Mouse (Mus musculus) testis, adult 2 months (tissue): Measurements from ENCODE around the gene H2-Ab1. TPM values are rescaled to one million over a fixed set of nuclear protein-coding genes. Genes with fewer than 3 reads are reported as not detected.

Experiments used
- H3K27ac ChIP-seq: fragments of 200-500 bp; 2 replicates; pipeline ENCODE4 v1.5.1; 2012; ENCODE audit warnings: low read depth, low read length; ENCODE audit not compliant: control insufficient read depth, insufficient read depth
- H3K27me3 ChIP-seq: fragments of 200-500 bp; 2 replicates; pipeline ENCODE4 v1.6.1; 2012; ENCODE audit warnings: mild to moderate bottlenecking, low read length, moderate library complexity; ENCODE audit not compliant: control insufficient read depth, insufficient read depth
- H3K36me3 ChIP-seq: fragments of 200-500 bp; 2 replicates; pipeline ENCODE4 v1.6.1; 2012; ENCODE audit warnings: mild to moderate bottlenecking, low read length; ENCODE audit not compliant: control insufficient read depth, insufficient read depth
- H3K4me1 ChIP-seq: fragments of 200-500 bp; 2 replicates; pipeline ENCODE4 v1.6.1; 2012; ENCODE audit warnings: low read length; ENCODE audit not compliant: control insufficient read depth, insufficient read depth
- H3K4me3 ChIP-seq: fragments of 200-500 bp; 2 replicates; pipeline ENCODE4 v1.5.1; 2012; ENCODE audit warnings: low read depth, mild to moderate bottlenecking, low read length, moderate library complexity, mixed read lengths; ENCODE audit not compliant: control insufficient read depth
- CTCF ChIP-seq: fragments of 200-500 bp; IDR thresholded peaks from 2 replicates; pipeline ENCODE4 v1.5.1; 2012; ENCODE audit warnings: low read depth, mild to moderate bottlenecking, inconsistent platforms, low read length, moderate library complexity; ENCODE audit not compliant: control insufficient read depth, insufficient read depth, insufficient replicate concordance
- POLR2A ChIP-seq: fragments of 200-500 bp; IDR thresholded peaks from 2 replicates; pipeline ENCODE4 v1.6.1; 2012; ENCODE audit warnings: low read depth, mild to moderate bottlenecking, inconsistent platforms, low read length, moderate library complexity; ENCODE audit not compliant: control insufficient read depth
- polyA plus RNA-seq: library from polyadenylated mRNA; depleted of rRNA; stranded (reverse); fragments of >200 nt; gene quantifications from 2 replicates; pipeline ENCODE4 v1.2.3, GENCODE M21; 2012; rRNA removed

Gene H2-Ab1
- 31.1 and 36.4 TPM in 2 replicates for polyA plus RNA-seq

GRCm38 (mm10) chr17:34257594-34258375, at the start of gene H2-Ab1:
H2-Ab1 (plus strand) TSS chr17:34257689.
- no peak for TF ChIP-seq CTCF
- no peak for TF ChIP-seq POLR2A
- H3K36me3 ChIP-seq = no peaks in the 10 kb centered on the region
- H3K4me3 ChIP-seq = no peak within 1 kb of the TSS
- H3K27ac ChIP-seq = no peak within 1 kb of the TSS
- H3K4me1 ChIP-seq = 0 out of 2 replicates have a peak, but pooled peaks cover 2% of the 10 kb centered on the region
- H3K27me3 ChIP-seq = no peaks in the 10 kb centered on the region

GRCm38 (mm10) chr17:34207866-34208265, 49.6 kb upstream of the H2-Ab1 start:
- no peak overlapping the region for H3K4me3 ChIP-seq
- no peak overlapping the region for H3K27ac ChIP-seq
- H3K27me3 ChIP-seq = no peaks in the 10 kb centered on the region
- no peaks in the 10 kb centered on the region for H3K36me3 ChIP-seq
- TF ChIP-seq POLR2A (no peak), CTCF (no peak)
- H3K4me1 ChIP-seq = no peaks in the 10 kb centered on the region; the same call in 1 of the 2 replicates

- H3K27me3 ChIP-seq = no peaks in the 10 kb centered on the region
- H3K4me1 ChIP-seq = no peaks in the 10 kb centered on the region; the same call in 1 of the 2 replicates
- no peak for TF ChIP-seq POLR2A
- no peak for TF ChIP-seq CTCF
- H3K4me3 ChIP-seq = no peak overlapping the region
- no peak overlapping the region for H3K27ac ChIP-seq
- H3K36me3 ChIP-seq = no peaks in the 10 kb centered on the region
These were observed 49.1 kb upstream of the H2-Ab1 start for GRCm38 (mm10) chr17:34208421-34208820.

- peaks cover 6% of the 10 kb centered on the region for H3K4me1 ChIP-seq
- no peaks in the 10 kb centered on the region for H3K36me3 ChIP-seq
- TF ChIP-seq POLR2A = no peak
- TF ChIP-seq CTCF = peak; percentile 80; the same call in 1 of the 2 replicates
- H3K27ac ChIP-seq = no peak overlapping the region
- H3K27me3 ChIP-seq = no peaks in the 10 kb centered on the region; the same call in 1 of the 2 replicates
- no peak overlapping the region for H3K4me3 ChIP-seq
These were observed 47.8 kb upstream of the H2-Ab1 start for GRCm38 (mm10) chr17:34209680-34210079.

GRCm38 (mm10) chr17:34210599-34210998, 46.9 kb upstream of the H2-Ab1 start:
- Histone ChIP-seq H3K27me3 (no peaks in the 10 kb centered on the region; the same call in 1 of the 2 replicates), H3K4me1 (peaks cover 6% of the 10 kb centered on the region), H3K27ac (no peak overlapping the region), H3K4me3 (no peak overlapping the region), H3K36me3 (no peaks in the 10 kb centered on the region)
- TF ChIP-seq CTCF (no peak), POLR2A (no peak)

- Histone ChIP-seq H3K27ac (no peak overlapping the region), H3K4me1 (peaks cover 6% of the 10 kb centered on the region), H3K27me3 (no peaks in the 10 kb centered on the region; the same call in 1 of the 2 replicates), H3K4me3 (no peak overlapping the region), H3K36me3 (no peaks in the 10 kb centered on the region)
- TF ChIP-seq CTCF (no peak), POLR2A (no peak)
These were observed 45.6 kb upstream of the H2-Ab1 start for GRCm38 (mm10) chr17:34211746-34212365.

GRCm38 (mm10) chr17:34213936-34214335, 43.6 kb upstream of the H2-Ab1 start:
- Histone ChIP-seq H3K4me3 (no peak overlapping the region), H3K36me3 (no peaks in the 10 kb centered on the region), H3K27ac (no peak overlapping the region), H3K27me3 (no peaks in the 10 kb centered on the region; the same call in 1 of the 2 replicates), H3K4me1 (peaks cover 9% of the 10 kb centered on the region)
- TF ChIP-seq POLR2A (no peak), CTCF (no peak)
